Mouse (Mus musculus) liver, postnatal 0 days (tissue): ENCODE results near the gene Camkk1.

ENCODE experiments used
- CTCF ChIP-seq: sonication (generic); IDR thresholded peaks from 2 replicates; pipeline ENCODE4 v1.5.1; 2016; ENCODE audit warnings: antibody characterized with exemption, low read depth
- EP300 ChIP-seq: IDR thresholded peaks from 2 replicates; pipeline ENCODE4 v1.6.1; 2016; ENCODE audit warnings: antibody characterized with exemption, low read depth, mild to moderate bottlenecking

DNA sequence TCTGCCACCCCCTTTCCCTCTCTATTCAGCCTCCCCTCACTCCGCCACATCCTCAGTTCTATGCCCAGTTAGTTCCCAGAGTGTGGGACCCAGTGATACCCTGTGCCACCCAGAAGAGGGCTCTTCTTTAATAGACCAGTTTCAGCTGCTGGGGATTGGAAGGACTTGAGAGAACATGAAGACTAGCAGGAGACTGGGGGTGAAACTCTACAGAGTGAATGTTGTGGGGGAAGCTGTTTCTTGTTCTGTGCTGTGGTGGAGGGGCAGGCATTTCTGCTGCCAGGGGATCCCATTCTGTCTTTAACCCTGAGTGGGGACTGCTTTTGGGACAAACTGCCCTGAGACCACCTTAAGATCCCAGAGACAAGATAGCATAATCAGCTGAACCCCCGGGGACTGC lies 72.0 kb downstream of the Camkk1 start:
- TF ChIP-seq EP300 (no peak), CTCF (no peak)
